Mouse (Mus musculus): ENCODE measurements around the gene Mrgprh. TPM values are rescaled to one million over a fixed set of nuclear protein-coding genes. Genes with fewer than 3 reads are reported as not detected.

Gene Mrgprh
- polyA plus RNA-seq, 1 experiment from 2014 or later: not detected

- no peak for DNase-seq (ENCODE audit: low spot score)
- 48% methylated on average over 11 of the region's 12 CpGs for WGBS
- Histone ChIP-seq H3K9ac (ENCODE audit: low read depth, low read length) (no peak overlapping the region), H3K36me3 (ENCODE audit: control insufficient read depth, insufficient read depth, low read length) (no peaks in the 10 kb centered on the region), H3K4me1 (replicated peaks; ENCODE audit: control insufficient read depth, insufficient read depth, low read length) (peaks cover 4% of the 10 kb centered on the region; the same call in 1 of the 2 replicates), H3K4me3 (ENCODE audit: low read depth, low read length) (no peak overlapping the region), H3K27me3 (ENCODE audit: control insufficient read depth, insufficient read depth, low read length) (no peaks in the 10 kb centered on the region), H3K9me3 (ENCODE audit: control insufficient read depth, low read length) (no peaks in the 10 kb centered on the region), H3K27ac (ENCODE audit: low read depth, low read length) (no peak overlapping the region), H3K4me2 (replicated peaks; ENCODE audit: low read depth, low read length) (no peak overlapping the region)
- peak; percentile 40; the same call in 1 of the 2 replicates for ATAC-seq (ENCODE audit: low FRiP score)
Observed at GRCm38 (mm10) chr17:12903372-12904333, 27.8 kb downstream of the Mrgprh start.

DNA sequence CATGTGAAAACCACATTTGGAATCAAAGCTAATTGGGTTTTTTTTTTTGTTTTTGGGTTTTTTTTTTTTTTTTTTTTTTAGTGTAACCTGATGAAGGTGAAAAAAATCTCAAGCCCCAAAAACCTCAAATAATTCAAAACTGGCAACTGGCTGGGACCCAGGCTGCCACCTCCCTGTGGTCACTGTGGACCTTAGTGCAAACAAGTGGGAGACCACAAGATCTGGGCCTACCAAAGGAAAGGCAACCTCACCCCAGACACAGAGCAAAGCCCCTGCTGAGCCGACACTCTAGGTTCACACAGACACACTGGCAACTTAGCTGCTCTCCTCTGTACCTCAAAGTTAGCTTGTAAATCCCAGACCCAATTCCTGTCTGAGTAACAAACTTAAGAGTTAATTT, 28.5 kb downstream of the Mrgprh start:
- H3K9me3 ChIP-seq (ENCODE audit: control insufficient read depth, low read length): no peaks in the 10 kb centered on the region
- H3K36me3 ChIP-seq (ENCODE audit: control insufficient read depth, insufficient read depth, low read length): no peaks in the 10 kb centered on the region
- no peak overlapping the region for H3K4me3 ChIP-seq (ENCODE audit: low read depth, low read length)
- H3K9ac ChIP-seq (ENCODE audit: low read depth, low read length): no peak overlapping the region
- DNase-seq (ENCODE audit: low spot score) (no peak), ATAC-seq (ENCODE audit: low FRiP score) (no peak)
- no peaks in the 10 kb centered on the region for H3K27me3 ChIP-seq (ENCODE audit: control insufficient read depth, insufficient read depth, low read length)
- peaks cover 4% of the 10 kb centered on the region; the same call in 1 of the 2 replicates for H3K4me1 ChIP-seq (replicated peaks; ENCODE audit: control insufficient read depth, insufficient read depth, low read length)
- WGBS: 80% methylated on average over 1 of the region's 1 CpGs
- H3K27ac ChIP-seq (ENCODE audit: low read depth, low read length): no peak overlapping the region
- H3K4me2 ChIP-seq (replicated peaks; ENCODE audit: low read depth, low read length): no peak overlapping the region

DNA sequence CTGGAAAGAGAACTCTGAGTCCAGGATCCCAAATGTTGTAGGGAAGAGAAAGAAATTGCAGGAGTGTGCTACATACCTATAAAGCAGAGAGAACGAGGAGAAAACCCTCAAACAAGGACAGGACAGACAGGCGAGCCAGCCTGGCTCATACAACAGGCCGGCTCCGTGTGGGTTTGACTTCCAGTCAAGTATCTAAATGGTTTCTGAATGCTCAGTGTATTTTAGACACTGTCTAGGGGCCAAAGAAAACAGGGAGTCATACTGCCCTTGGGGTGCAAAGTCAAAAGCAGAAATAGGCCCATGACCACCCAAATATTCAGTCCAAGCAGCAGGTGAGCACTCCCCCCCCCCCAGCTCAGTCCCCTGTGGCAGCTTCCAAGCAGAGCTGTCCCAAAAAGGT, 30.0 kb downstream of the Mrgprh start:
- no peak for DNase-seq (ENCODE audit: low spot score)
- WGBS: 80% methylated on average over 4 of the region's 4 CpGs
- Histone ChIP-seq H3K4me3 (ENCODE audit: low read depth, low read length) (no peak overlapping the region), H3K27ac (ENCODE audit: low read depth, low read length) (no peak overlapping the region), H3K36me3 (ENCODE audit: control insufficient read depth, insufficient read depth, low read length) (no peaks in the 10 kb centered on the region), H3K4me2 (replicated peaks; ENCODE audit: low read depth, low read length) (no peak overlapping the region), H3K9ac (ENCODE audit: low read depth, low read length) (no peak overlapping the region), H3K9me3 (ENCODE audit: control insufficient read depth, low read length) (no peaks in the 10 kb centered on the region), H3K4me1 (replicated peaks; ENCODE audit: control insufficient read depth, insufficient read depth, low read length) (peaks cover 4% of the 10 kb centered on the region; the same call in 1 of the 2 replicates), H3K27me3 (ENCODE audit: control insufficient read depth, insufficient read depth, low read length) (no peaks in the 10 kb centered on the region)
- no peak for ATAC-seq (ENCODE audit: low FRiP score)

DNA sequence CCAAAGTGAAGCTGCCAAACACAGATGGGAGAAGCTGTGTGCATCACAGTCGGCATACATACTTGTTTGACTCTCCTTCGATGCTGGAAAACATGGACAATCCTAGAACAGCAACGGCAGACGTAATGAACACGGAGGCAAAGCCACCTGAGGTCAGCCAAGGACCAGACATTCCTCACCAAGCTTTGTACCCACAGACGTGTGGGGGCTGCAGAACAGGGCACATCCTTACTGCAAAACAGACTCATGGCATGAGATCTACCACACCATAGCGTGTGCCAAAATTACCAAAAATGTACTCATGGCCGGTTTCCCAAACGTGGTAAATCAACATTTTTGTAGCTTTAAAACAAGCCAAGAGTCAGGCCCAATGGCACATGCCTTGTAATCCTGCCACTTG, 30.6 kb downstream of the Mrgprh start:
- Histone ChIP-seq H3K36me3 (ENCODE audit: control insufficient read depth, insufficient read depth, low read length) (no peaks in the 10 kb centered on the region), H3K27me3 (ENCODE audit: control insufficient read depth, insufficient read depth, low read length) (no peaks in the 10 kb centered on the region), H3K4me3 (ENCODE audit: low read depth, low read length) (no peak overlapping the region), H3K4me2 (replicated peaks; ENCODE audit: low read depth, low read length) (no peak overlapping the region), H3K9ac (ENCODE audit: low read depth, low read length) (no peak overlapping the region), H3K4me1 (replicated peaks; ENCODE audit: control insufficient read depth, insufficient read depth, low read length) (peaks cover 4% of the 10 kb centered on the region; the same call in 1 of the 2 replicates), H3K27ac (ENCODE audit: low read depth, low read length) (no peak overlapping the region), H3K9me3 (ENCODE audit: control insufficient read depth, low read length) (no peaks in the 10 kb centered on the region)
- DNase-seq (ENCODE audit: low spot score) (no peak), ATAC-seq (ENCODE audit: low FRiP score) (no peak)
- 90% methylated on average over 9 of the region's 9 CpGs for WGBS

- 81% methylated on average over 35 of the region's 35 CpGs for WGBS
- DNase-seq (ENCODE audit: low spot score) (no peak), ATAC-seq (ENCODE audit: low FRiP score) (no peak)
- H3K36me3 ChIP-seq (ENCODE audit: control insufficient read depth, insufficient read depth, low read length): peaks cover 5% of the 10 kb centered on the region
- no peak within 1 kb of the TSS for H3K9ac ChIP-seq (ENCODE audit: low read depth, low read length)
- H3K27me3 ChIP-seq (ENCODE audit: control insufficient read depth, insufficient read depth, low read length): no peaks in the 10 kb centered on the region
- H3K27ac ChIP-seq (ENCODE audit: low read depth, low read length): no peak within 1 kb of the TSS
- H3K4me2 ChIP-seq (replicated peaks; ENCODE audit: low read depth, low read length): no peak within 1 kb of the TSS
- no peak within 1 kb of the TSS for H3K4me3 ChIP-seq (ENCODE audit: low read depth, low read length)
- no peaks in the 10 kb centered on the region for H3K9me3 ChIP-seq (ENCODE audit: control insufficient read depth, low read length)
- no peaks in the 10 kb centered on the region for H3K4me1 ChIP-seq (replicated peaks; ENCODE audit: control insufficient read depth, insufficient read depth, low read length)
Observed at GRCm38 (mm10) chr17:12909361-12910280, 33.8 kb downstream of the Mrgprh start, which contains the start of gene Pnldc1. Pnldc1 (minus strand) TSS chr17:12910230.

GRCm38 (mm10) chr17:12910391-12910790, 34.6 kb downstream of the Mrgprh start:
- no peak overlapping the region for H3K4me2 ChIP-seq (replicated peaks; ENCODE audit: low read depth, low read length)
- H3K27ac ChIP-seq (ENCODE audit: low read depth, low read length): no peak overlapping the region
- DNase-seq (ENCODE audit: low spot score) (no peak), ATAC-seq (ENCODE audit: low FRiP score) (no peak)
- no peaks in the 10 kb centered on the region for H3K4me1 ChIP-seq (replicated peaks; ENCODE audit: control insufficient read depth, insufficient read depth, low read length)
- WGBS: 88% methylated on average over 8 of the region's 8 CpGs
- no peak overlapping the region for H3K4me3 ChIP-seq (ENCODE audit: low read depth, low read length)
- no peaks in the 10 kb centered on the region for H3K9me3 ChIP-seq (ENCODE audit: control insufficient read depth, low read length)
- no peaks in the 10 kb centered on the region for H3K27me3 ChIP-seq (ENCODE audit: control insufficient read depth, insufficient read depth, low read length)
- H3K9ac ChIP-seq (ENCODE audit: low read depth, low read length): no peak overlapping the region
- peaks cover 5% of the 10 kb centered on the region for H3K36me3 ChIP-seq (ENCODE audit: control insufficient read depth, insufficient read depth, low read length)

- ATAC-seq (ENCODE audit: low FRiP score) (peak; percentile 10), DNase-seq (ENCODE audit: low spot score) (no peak)
- H3K9me3 ChIP-seq (ENCODE audit: control insufficient read depth, low read length): no peaks in the 10 kb centered on the region
- no peaks in the 10 kb centered on the region for H3K4me1 ChIP-seq (replicated peaks; ENCODE audit: control insufficient read depth, insufficient read depth, low read length)
- peak within 1 kb of the TSS; percentile 78 for H3K27ac ChIP-seq (ENCODE audit: low read depth, low read length)
- peak within 1 kb of the TSS; percentile 93 for H3K9ac ChIP-seq (ENCODE audit: low read depth, low read length)
- peak within 1 kb of the TSS; percentile 83 for H3K4me2 ChIP-seq (replicated peaks; ENCODE audit: low read depth, low read length)
- WGBS: 2% methylated on average over 18 of the region's 18 CpGs
- peaks cover 7% of the 10 kb centered on the region for H3K36me3 ChIP-seq (ENCODE audit: control insufficient read depth, insufficient read depth, low read length)
- H3K27me3 ChIP-seq (ENCODE audit: control insufficient read depth, insufficient read depth, low read length): no peaks in the 10 kb centered on the region
- H3K4me3 ChIP-seq (ENCODE audit: low read depth, low read length): peak within 1 kb of the TSS; percentile 87
Observed at GRCm38 (mm10) chr17:12915488-12915880, 39.6 kb downstream of the Mrgprh start, which contains the start of gene Tcp1. Tcp1 (plus strand) TSS chr17:12915701.

DNA sequence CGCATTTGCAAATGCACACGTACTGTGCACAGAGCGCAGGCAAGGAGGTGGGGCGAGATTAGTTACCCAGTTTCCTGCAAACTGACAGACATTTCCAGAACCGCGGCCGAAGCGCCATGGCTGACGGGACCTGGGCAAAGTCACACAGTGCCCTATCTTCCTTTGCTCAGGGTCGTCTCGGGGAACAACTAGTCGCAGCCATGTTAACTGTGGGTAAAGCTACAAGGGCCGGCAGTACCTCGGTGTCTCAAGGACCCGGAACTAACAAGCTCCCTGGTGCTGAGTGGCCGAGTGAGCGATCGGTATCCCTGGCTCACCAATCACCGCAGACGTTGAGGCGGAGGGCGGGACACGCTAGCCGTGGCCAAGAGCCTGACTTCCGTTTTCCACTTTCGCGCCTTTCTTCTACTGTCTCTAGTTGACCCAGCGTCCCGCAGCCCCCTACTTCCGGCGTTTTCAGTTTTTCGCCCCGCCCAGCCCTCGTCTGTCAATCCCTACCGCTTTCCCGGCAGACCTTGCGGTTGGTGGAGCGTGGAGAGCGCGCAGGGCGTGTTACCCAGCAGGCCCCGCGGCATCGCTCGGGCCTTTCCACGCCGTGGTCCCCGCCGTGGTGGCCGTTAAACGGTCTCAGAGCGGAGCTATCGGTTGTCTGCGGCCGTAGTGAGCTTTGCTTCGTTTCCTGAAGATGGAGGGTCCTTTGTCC, 40.2 kb downstream of the Mrgprh start, which contains the start of gene Mrpl18:
Gene Mrpl18, minus strand, starts transcription at position 465 of the 703 bp plus-strand sequence.
- WGBS: under 1% methylated on average over 56 of the region's 56 CpGs
- H3K36me3 ChIP-seq (ENCODE audit: control insufficient read depth, insufficient read depth, low read length): peaks cover 8% of the 10 kb centered on the region

More for the DNA sequence above, 40.2 kb downstream of the Mrgprh start, which contains the start of gene Mrpl18:
- H3K27ac ChIP-seq (ENCODE audit: low read depth, low read length): peak within 1 kb of the TSS; percentile 78
- peak within 1 kb of the TSS; percentile 83 for H3K4me2 ChIP-seq (replicated peaks; ENCODE audit: low read depth, low read length)
- H3K9me3 ChIP-seq (ENCODE audit: control insufficient read depth, low read length): no peaks in the 10 kb centered on the region
- H3K9ac ChIP-seq (ENCODE audit: low read depth, low read length): peak within 1 kb of the TSS; percentile 93
- H3K4me3 ChIP-seq (ENCODE audit: low read depth, low read length): peak within 1 kb of the TSS; percentile 87
- no peaks in the 10 kb centered on the region for H3K4me1 ChIP-seq (replicated peaks; ENCODE audit: control insufficient read depth, insufficient read depth, low read length)
- H3K27me3 ChIP-seq (ENCODE audit: control insufficient read depth, insufficient read depth, low read length): no peaks in the 10 kb centered on the region
- ATAC-seq (ENCODE audit: low FRiP score): peak; percentile 99
- DNase-seq (ENCODE audit: low spot score): peak; percentile 99

Measured in hindbrain, embryonic 11.5 days (tissue).